ENCODE assay signal across 10 mouse cellular contexts in genomic region chr19:5337975-5338374, GRCm38 (mm10). TPM values are rescaled to one million over a fixed set of nuclear protein-coding genes. Genes with fewer than 3 reads are reported as not detected.
DNase-seq lines count a peak whose midpoint lies in the region; ATAC-seq and TF ChIP-seq lines count a peak whose summit lies in the region.
"Had no signal": no experiment of that assay in that cellular context is flagged by ENCODE, and none has a peak within 500 bp of the region (broad histone marks: within the 10 kb centered on the region; RNA-seq: fewer than 3 reads in every experiment).

No protein-coding gene starts in this region.

- no peak overlapping the region for H3K4me3 ChIP-seq in hindbrain, embryonic 11.5 days (ENCODE audit: low read depth, low read length)
- no peak overlapping the region for H3K4me3 ChIP-seq in hindbrain, embryonic 12.5 days
- no peak overlapping the region for H3K4me3 ChIP-seq in embryonic facial prominence, embryonic 10.5 days
- no peak overlapping the region for H3K4me3 ChIP-seq in thymus, adult 2 months (ENCODE audit: control insufficient read depth, insufficient read depth, low read length)
- H3K4me3 ChIP-seq: erythroblast, embryonic 14.5 days had no signal

- H3K9me3 ChIP-seq in hindbrain, embryonic 11.5 days (ENCODE audit: control insufficient read depth, low read length), result no peaks in the 10 kb centered on the region
- H3K9me3 ChIP-seq in hindbrain, embryonic 12.5 days (replicated peaks), result no peaks in the 10 kb centered on the region
- no peaks in the 10 kb centered on the region for H3K9me3 ChIP-seq in embryonic facial prominence, embryonic 10.5 days

- H3K4me2 ChIP-seq in hindbrain, embryonic 11.5 days (replicated peaks; ENCODE audit: low read depth, low read length), result no peak overlapping the region
- no peak overlapping the region for H3K4me2 ChIP-seq in hindbrain, embryonic 12.5 days (replicated peaks)

- no peak overlapping the region for H3K9ac ChIP-seq in hindbrain, embryonic 11.5 days (ENCODE audit: low read depth, low read length)
- H3K9ac ChIP-seq in hindbrain, embryonic 12.5 days, result no peak overlapping the region

- intact Hi-C loops in left cerebral cortex, postnatal 14 days (cut with DNase I), result no loop called here

- WGBS in hindbrain, embryonic 11.5 days, result 26% methylated on average over 5 of the region's 5 CpGs
- 19% methylated on average over 5 of the region's 5 CpGs for WGBS in hindbrain, embryonic 12.5 days
- 21% methylated on average over 5 of the region's 5 CpGs for WGBS in embryonic facial prominence, embryonic 10.5 days
- 22% methylated on average over 5 of the region's 5 CpGs for WGBS in thymus, adult 2 months

- TF ChIP-seq CTCF in thymus, adult 2 months (IDR thresholded peaks at IDR 0.05; ENCODE audit: borderline replicate concordance, control insufficient read depth, extremely low read depth, insufficient read depth, low read length, poor library complexity), result no peak

- DNase-seq in hindbrain, embryonic 11.5 days (ENCODE audit: low spot score), result peak; percentile 77
- peak; percentile 85 for DNase-seq in adrenal gland, postnatal 14 days
- peak; percentile 77 for DNase-seq in embryonic facial prominence, embryonic 10.5 days (ENCODE audit: low spot score)
- DNase-seq in left cerebral cortex, postnatal 14 days (ENCODE audit: low spot score in 2 of 2), result peak; percentile 79 to 83
- peak; percentile 32 for DNase-seq in ovary, adult 18-20 months (ENCODE audit: low spot score)
- DNase-seq in thymus, adult 2 months, result peak; percentile 76

- ATAC-seq in hindbrain, embryonic 11.5 days (ENCODE audit: low FRiP score), result no peak
- ATAC-seq in hindbrain, embryonic 12.5 days (ENCODE audit: low FRiP score), result no peak
- ATAC-seq in hematopoietic stem cell, adult 5-6 weeks (replicated peaks in 1 of 2; ENCODE audit: insufficient read depth in 1 of 2, low FRiP score in 2 of 2, low TSS enrichment in 1 of 2, low read depth in 1 of 2, poor library complexity in 2 of 2, severe bottlenecking in 2 of 2), result peak; percentile 67 to 75

- H3K36me3 ChIP-seq in hindbrain, embryonic 11.5 days (ENCODE audit: control insufficient read depth, insufficient read depth, low read length), result no peaks in the 10 kb centered on the region
- no peaks in the 10 kb centered on the region for H3K36me3 ChIP-seq in hindbrain, embryonic 12.5 days
- no peaks in the 10 kb centered on the region for H3K36me3 ChIP-seq in embryonic facial prominence, embryonic 10.5 days (replicated peaks)
- no peaks in the 10 kb centered on the region for H3K36me3 ChIP-seq in thymus, adult 2 months (ENCODE audit: control insufficient read depth, insufficient read depth, low read length)

- no peaks in the 10 kb centered on the region for H3K4me1 ChIP-seq in hindbrain, embryonic 11.5 days (replicated peaks; ENCODE audit: control insufficient read depth, insufficient read depth, low read length)
- H3K4me1 ChIP-seq in hindbrain, embryonic 12.5 days, result no peaks in the 10 kb centered on the region
- peaks cover 5% of the 10 kb centered on the region; the same call in 1 of the 2 replicates for H3K4me1 ChIP-seq in embryonic facial prominence, embryonic 10.5 days
- H3K4me1 ChIP-seq in thymus, adult 2 months (replicated peaks; ENCODE audit: control insufficient read depth, insufficient read depth, low read length), result no peaks in the 10 kb centered on the region

- no peak overlapping the region for H3K27ac ChIP-seq in hindbrain, embryonic 11.5 days (ENCODE audit: low read depth, low read length)
- H3K27ac ChIP-seq in hindbrain, embryonic 12.5 days, result no peak overlapping the region
- H3K27ac ChIP-seq in embryonic facial prominence, embryonic 10.5 days (replicated peaks), result no peak overlapping the region
- no peak overlapping the region for H3K27ac ChIP-seq in thymus, adult 2 months (ENCODE audit: control insufficient read depth, insufficient read depth, low read length)

- TF ChIP-seq POLR2A in thymus, adult 2 months (IDR thresholded peaks at IDR 0.05; ENCODE audit: control insufficient read depth, extremely low read depth, insufficient read depth, low read length, poor library complexity), result no peak

- H3K27me3 ChIP-seq in hindbrain, embryonic 11.5 days (ENCODE audit: control insufficient read depth, insufficient read depth, low read length), result no peaks in the 10 kb centered on the region
- peaks cover 4% of the 10 kb centered on the region; the same call in 1 of the 2 replicates for H3K27me3 ChIP-seq in hindbrain, embryonic 12.5 days
- H3K27me3 ChIP-seq in embryonic facial prominence, embryonic 10.5 days (replicated peaks; ENCODE audit: low read depth, poor library complexity, severe bottlenecking), result no peaks in the 10 kb centered on the region
- no peaks in the 10 kb centered on the region for H3K27me3 ChIP-seq in thymus, adult 2 months (ENCODE audit: control insufficient read depth, insufficient read depth, low read length)

RNA-seq across cellular contexts. Expression of gene Catsper1, which starts 2.4 kb away (rescaled TPM):
- not detected in 2 replicates for polyA plus RNA-seq in hindbrain, embryonic 11.5 days (2014; fragmentation: Nextera tagmentation; extraction: Ambion mirVana)
- not detected in 2 replicates for polyA plus RNA-seq in hindbrain, embryonic 12.5 days (2016; fragmentation: Nextera tagmentation; extraction: Ambion mirVana)
- total RNA-seq in adrenal gland, postnatal 14 days (2021), result not detected in 2 replicates
- polyA plus RNA-seq in embryonic facial prominence, embryonic 10.5 days (2016; fragmentation: Nextera tagmentation; extraction: Ambion mirVana), result not detected in 2 replicates
- not detected in 2 replicates for total RNA-seq in hematopoietic stem cell, adult 5-6 weeks (2017)
- not detected for total RNA-seq in left cerebral cortex, postnatal 14 days (2021)
- not detected in 2 replicates for polyA plus RNA-seq in thymus, adult 2 months (2012; rRNA removed)
- polyA plus RNA-seq: erythroblast, embryonic 14.5 days; stomach, embryonic 16.5 days had no signal

RNA-seq across cellular contexts. Expression of gene Cst6, which starts 11.4 kb away (rescaled TPM):
- polyA plus RNA-seq in hindbrain, embryonic 11.5 days (2014; fragmentation: Nextera tagmentation; extraction: Ambion mirVana), result 1.7 and 2.3 TPM in 2 replicates
- 3.0 and 3.6 TPM in 2 replicates for polyA plus RNA-seq in hindbrain, embryonic 12.5 days (2016; fragmentation: Nextera tagmentation; extraction: Ambion mirVana)
- total RNA-seq in adrenal gland, postnatal 14 days (2021), result 1.3 and 2.8 TPM in 2 replicates
- polyA plus RNA-seq in embryonic facial prominence, embryonic 10.5 days (2016; fragmentation: Nextera tagmentation; extraction: Ambion mirVana), result 0.24 and 0.65 TPM in 2 replicates
- total RNA-seq in hematopoietic stem cell, adult 5-6 weeks (2017), result 0.45 TPM in 1 of 2 replicates, not detected in the other
- 10 to 100 TPM; 15.4 to 17.9 TPM for total RNA-seq in left cerebral cortex, postnatal 14 days (2021)
- 60.2 and 101 TPM in 2 replicates for polyA plus RNA-seq in thymus, adult 2 months (2012; rRNA removed)
- polyA plus RNA-seq: erythroblast, embryonic 14.5 days had no signal

RNA-seq across cellular contexts. Expression of gene Eif1ad, which starts 28.6 kb away (rescaled TPM):
- 73.6 and 76.6 TPM in 2 replicates for polyA plus RNA-seq in hindbrain, embryonic 11.5 days (2014; fragmentation: Nextera tagmentation; extraction: Ambion mirVana)
- 61.2 and 67.0 TPM in 2 replicates for polyA plus RNA-seq in hindbrain, embryonic 12.5 days (2016; fragmentation: Nextera tagmentation; extraction: Ambion mirVana)
- 29.0 and 29.9 TPM in 2 replicates for total RNA-seq in adrenal gland, postnatal 14 days (2021)
- polyA plus RNA-seq in embryonic facial prominence, embryonic 10.5 days (2016; fragmentation: Nextera tagmentation; extraction: Ambion mirVana), result 90.4 and 93.7 TPM in 2 replicates
- 38.1 and 49.7 TPM in 2 replicates for total RNA-seq in hematopoietic stem cell, adult 5-6 weeks (2017)
- total RNA-seq in left cerebral cortex, postnatal 14 days (2021), result 10 to 100 TPM; 24.3 to 24.5 TPM
- 50.0 and 51.3 TPM in 2 replicates for polyA plus RNA-seq in thymus, adult 2 months (2012; rRNA removed)

RNA-seq across cellular contexts. Expression of gene Banf1, which starts 29.0 kb away (rescaled TPM):
- polyA plus RNA-seq in hindbrain, embryonic 11.5 days (2014; fragmentation: Nextera tagmentation; extraction: Ambion mirVana), result 392 and 442 TPM in 2 replicates
- polyA plus RNA-seq in hindbrain, embryonic 12.5 days (2016; fragmentation: Nextera tagmentation; extraction: Ambion mirVana), result 309 and 324 TPM in 2 replicates
- total RNA-seq in adrenal gland, postnatal 14 days (2021), result 144 and 153 TPM in 2 replicates
- 570 and 593 TPM in 2 replicates for polyA plus RNA-seq in embryonic facial prominence, embryonic 10.5 days (2016; fragmentation: Nextera tagmentation; extraction: Ambion mirVana)
- 43.0 and 51.5 TPM in 2 replicates for total RNA-seq in hematopoietic stem cell, adult 5-6 weeks (2017)
- total RNA-seq in left cerebral cortex, postnatal 14 days (2021), result 10 to 100 TPM; 91.6 to 99.4 TPM
- 294 and 314 TPM in 2 replicates for polyA plus RNA-seq in thymus, adult 2 months (2012; rRNA removed)

RNA-seq across cellular contexts. Expression of gene Gal3st3, which starts 39.8 kb away (rescaled TPM):
- 14.0 and 14.6 TPM in 2 replicates for polyA plus RNA-seq in hindbrain, embryonic 11.5 days (2014; fragmentation: Nextera tagmentation; extraction: Ambion mirVana)
- polyA plus RNA-seq in hindbrain, embryonic 12.5 days (2016; fragmentation: Nextera tagmentation; extraction: Ambion mirVana), result 22.6 and 27.6 TPM in 2 replicates
- total RNA-seq in adrenal gland, postnatal 14 days (2021), result 0.22 and 0.49 TPM in 2 replicates
- 8.5 and 8.6 TPM in 2 replicates for polyA plus RNA-seq in embryonic facial prominence, embryonic 10.5 days (2016; fragmentation: Nextera tagmentation; extraction: Ambion mirVana)
- total RNA-seq in hematopoietic stem cell, adult 5-6 weeks (2017), result not detected in 2 replicates
- total RNA-seq in left cerebral cortex, postnatal 14 days (2021), result 100 to 1,000 TPM; 106 to 107 TPM
- 4.8 and 6.3 TPM in 2 replicates for polyA plus RNA-seq in thymus, adult 2 months (2012; rRNA removed)
- polyA plus RNA-seq: erythroblast, embryonic 14.5 days had no signal

Comparison
In these comparisons a context has a peak if more than half of its experiments do, and no peak if none do; other contexts are left out.
1. ATAC-seq: peak in hematopoietic stem cell, adult 5-6 weeks (2 of 2); none in hindbrain, embryonic 11.5 days (single experiment) and hindbrain, embryonic 12.5 days (single experiment).
2. DNase-seq: peak in every context shown above with its lines; median percentile 85 in adrenal gland, postnatal 14 days; 81 in left cerebral cortex, postnatal 14 days; 77 in hindbrain, embryonic 11.5 days; 77 in embryonic facial prominence, embryonic 10.5 days; 76 in thymus, adult 2 months; 32 in ovary, adult 18-20 months.
3. RNA of gene Cst6, which starts 11.4 kb away (polyA plus RNA-seq): 60.2 to 101 TPM in thymus, adult 2 months; 3.0 to 3.6 TPM in hindbrain, embryonic 12.5 days, 1.7 to 2.3 TPM in hindbrain, embryonic 11.5 days and 0.24 to 0.65 TPM in embryonic facial prominence, embryonic 10.5 days; every median in the first group is over 10 times any median in the second.